Mouse (Mus musculus) bone marrow macrophage, adult 2 months (primary cell): ENCODE data around the gene Actr3b. TPM values are rescaled to one million over a fixed set of nuclear protein-coding genes. Genes with fewer than 3 reads are reported as not detected.

Experiments
- H3K27ac ChIP-seq: 2 replicates; pipeline ENCODE4 v1.5.1; 2012; ENCODE audit warnings: low read depth, low read length; ENCODE audit not compliant: insufficient read depth
- H3K4me1 ChIP-seq: 2 replicates; pipeline ENCODE4 v1.6.1; 2012; ENCODE audit warnings: low read length; ENCODE audit not compliant: control insufficient read depth, insufficient read depth
- H3K4me3 ChIP-seq: 2 replicates; pipeline ENCODE4 v1.5.1; 2012; ENCODE audit warnings: mild to moderate bottlenecking, low read length, moderate library complexity; ENCODE audit not compliant: insufficient read depth
- CTCF ChIP-seq: IDR thresholded peaks from 2 replicates; pipeline ENCODE4 v1.5.1; 2012; ENCODE audit warnings: low read depth, mild to moderate bottlenecking, low read length, moderate library complexity
- POLR2A ChIP-seq: IDR thresholded peaks from 2 replicates; pipeline ENCODE4 v1.6.1; 2012; ENCODE audit warnings: mild to moderate bottlenecking, low read depth, low read length, borderline replicate concordance
- polyA plus RNA-seq: library from polyadenylated mRNA; stranded (reverse); fragments of >200 nt; gene quantifications from 2 replicates; pipeline ENCODE4 v1.2.4, GENCODE M21; 2012; ENCODE audit not compliant: missing spikeins, insufficient read depth, insufficient read length

The Actr3b gene
- polyA plus RNA-seq, 1 experiment, result not detected

GRCm38 (mm10) chr5:25748613-25749012 lies 11.2 kb upstream of the Actr3b start:
- H3K4me3 ChIP-seq, result no peak overlapping the region
- H3K27ac ChIP-seq, result no peak overlapping the region
- peaks cover 2% of the 10 kb centered on the region; the same call in 1 of the 2 replicates for H3K4me1 ChIP-seq
- TF ChIP-seq CTCF (no peak), POLR2A (no peak)

DNA sequence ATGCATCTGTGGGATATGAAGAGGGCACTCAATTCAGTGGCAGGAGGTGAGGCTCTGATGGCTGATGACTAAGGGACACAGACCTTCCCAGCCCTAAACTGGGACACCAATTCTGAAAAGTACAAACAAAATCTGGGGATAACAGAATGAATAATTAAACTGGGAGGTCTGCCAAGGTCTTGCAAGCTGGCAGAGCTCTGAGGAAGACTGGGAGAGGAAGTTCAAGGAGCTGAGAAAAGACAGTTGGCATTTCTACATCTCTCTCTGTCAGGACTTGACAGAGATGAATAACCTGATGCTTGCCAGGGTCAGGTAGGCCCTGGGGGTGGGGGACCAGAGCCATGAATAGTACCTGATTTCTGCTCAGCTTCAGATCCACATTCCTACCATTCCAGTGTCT lies 8.2 kb upstream of the Actr3b start:
- no peak for TF ChIP-seq CTCF
- TF ChIP-seq POLR2A, result no peak
- H3K4me3 ChIP-seq, result no peak overlapping the region
- peaks cover 2% of the 10 kb centered on the region; the same call in 1 of the 2 replicates for H3K4me1 ChIP-seq
- no peak overlapping the region for H3K27ac ChIP-seq

DNA sequence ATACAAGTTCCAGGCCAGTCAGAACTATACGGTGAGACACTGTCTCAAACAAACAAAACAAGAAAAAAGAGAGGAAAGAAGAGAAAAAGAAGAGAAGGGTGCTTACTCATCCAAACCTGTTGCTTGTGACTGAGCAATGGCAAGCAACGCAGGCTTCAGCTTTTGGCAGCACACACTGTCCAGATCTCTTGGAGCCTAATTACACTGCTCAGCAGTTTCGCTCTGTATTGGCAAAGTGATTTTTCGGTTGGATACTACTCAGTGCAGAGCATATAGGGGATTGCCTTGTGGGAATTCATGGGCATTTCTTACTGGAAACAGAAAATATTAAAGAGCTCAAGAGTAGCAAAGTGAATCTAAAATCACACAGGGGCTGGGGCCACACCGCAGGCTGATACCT lies 6.9 kb upstream of the Actr3b start:
- no peak for TF ChIP-seq CTCF
- no peak for TF ChIP-seq POLR2A
- Histone ChIP-seq H3K4me1 (peaks cover 2% of the 10 kb centered on the region; the same call in 1 of the 2 replicates), H3K4me3 (no peak overlapping the region), H3K27ac (no peak overlapping the region)

GRCm38 (mm10) chr5:25753556-25754235 lies 6.1 kb upstream of the Actr3b start:
- Histone ChIP-seq H3K4me1 (peaks cover 2% of the 10 kb centered on the region; the same call in 1 of the 2 replicates), H3K4me3 (no peak overlapping the region), H3K27ac (no peak overlapping the region)
- TF ChIP-seq CTCF (no peak), POLR2A (no peak)

- H3K4me1 ChIP-seq, result peaks cover 3% of the 10 kb centered on the region
Observed at GRCm38 (mm10) chr5:25754236-25754766, 5.5 kb upstream of the Actr3b start.

DNA sequence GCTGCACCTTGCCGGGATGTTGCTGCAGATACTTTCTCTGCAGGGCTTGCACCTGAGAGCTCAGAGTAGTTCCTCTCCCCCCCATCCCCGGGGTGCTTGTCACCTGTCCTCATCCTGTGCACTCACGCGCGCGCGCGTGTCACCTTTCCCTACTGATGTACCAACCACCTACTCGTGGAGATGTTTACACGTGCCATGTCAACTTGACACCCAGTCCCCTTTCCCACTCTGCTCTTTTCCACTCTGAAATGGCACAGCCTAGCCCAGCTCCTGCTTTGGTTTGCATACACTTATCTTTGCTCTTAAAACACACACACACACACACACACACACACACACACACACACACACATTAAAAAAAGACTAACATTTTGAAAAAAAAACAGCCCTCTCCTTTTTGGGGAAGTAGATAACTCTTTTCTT lies 624 bp downstream of the Actr3b start:
- TF ChIP-seq CTCF (no peak), POLR2A (no peak)
- Histone ChIP-seq H3K4me1 (peaks cover 31% of the 10 kb centered on the region), H3K4me3 (peak overlapping the region; percentile 94), H3K27ac (no peak overlapping the region)

More at GRCm38 (mm10) chr5:25754236-25754766, 5.5 kb upstream of the Actr3b start:
- TF ChIP-seq POLR2A (no peak), CTCF (no peak)
- Histone ChIP-seq H3K27ac (no peak overlapping the region), H3K4me3 (no peak overlapping the region)

DNA sequence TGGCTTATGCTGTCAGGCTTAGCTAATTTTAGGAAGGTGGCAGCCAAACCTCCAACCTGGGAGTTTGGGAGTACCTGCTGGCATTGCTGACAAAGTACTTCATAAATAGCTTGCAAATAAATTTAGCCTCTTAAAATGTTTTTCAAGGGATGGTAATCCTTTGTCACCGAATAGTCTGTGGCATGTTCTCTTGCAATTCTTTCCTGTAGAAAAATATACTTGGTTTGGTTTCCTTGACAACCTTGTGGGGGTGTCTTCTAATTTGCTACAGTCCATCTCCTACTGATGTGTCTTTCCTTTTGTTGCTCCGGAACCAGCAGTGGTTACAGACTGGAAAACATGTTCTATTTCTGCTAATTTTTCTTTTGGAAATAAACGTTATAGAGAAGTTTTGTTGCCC lies 1.1 kb downstream of the Actr3b start:
- Histone ChIP-seq H3K27ac (no peak overlapping the region), H3K4me1 (peaks cover 31% of the 10 kb centered on the region), H3K4me3 (no peak overlapping the region)
- TF ChIP-seq CTCF, result no peak
- TF ChIP-seq POLR2A, result no peak

DNA sequence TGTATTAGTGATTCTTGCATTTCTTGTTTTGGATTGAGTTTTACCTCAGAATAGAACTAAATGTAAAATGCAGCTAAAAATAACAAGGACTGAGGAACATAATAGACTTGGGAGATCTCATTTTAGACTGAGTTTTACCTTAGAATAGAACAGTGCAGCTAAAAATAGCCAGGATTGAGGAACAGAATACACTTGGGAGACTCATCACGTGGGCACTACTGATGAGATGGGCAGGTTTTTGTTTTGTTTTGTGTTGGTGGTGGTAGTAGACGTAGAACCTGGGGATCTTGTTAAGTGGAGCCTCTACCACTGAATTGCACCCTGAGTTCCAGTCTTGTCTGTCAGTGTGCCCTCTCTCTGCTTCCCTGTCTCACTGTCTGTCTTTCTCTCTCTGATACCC lies 2.1 kb downstream of the Actr3b start:
- TF ChIP-seq POLR2A (no peak), CTCF (no peak)
- Histone ChIP-seq H3K4me1 (peaks cover 31% of the 10 kb centered on the region), H3K27ac (no peak overlapping the region), H3K4me3 (no peak overlapping the region)

GRCm38 (mm10) chr5:25769006-25769405 lies 9.2 kb downstream of the Actr3b start:
- H3K4me3 ChIP-seq, result peak overlapping the region; percentile 44
- peaks cover 10% of the 10 kb centered on the region for H3K4me1 ChIP-seq
- H3K27ac ChIP-seq, result no peak overlapping the region
- TF ChIP-seq CTCF, result no peak
- TF ChIP-seq POLR2A, result no peak

DNA sequence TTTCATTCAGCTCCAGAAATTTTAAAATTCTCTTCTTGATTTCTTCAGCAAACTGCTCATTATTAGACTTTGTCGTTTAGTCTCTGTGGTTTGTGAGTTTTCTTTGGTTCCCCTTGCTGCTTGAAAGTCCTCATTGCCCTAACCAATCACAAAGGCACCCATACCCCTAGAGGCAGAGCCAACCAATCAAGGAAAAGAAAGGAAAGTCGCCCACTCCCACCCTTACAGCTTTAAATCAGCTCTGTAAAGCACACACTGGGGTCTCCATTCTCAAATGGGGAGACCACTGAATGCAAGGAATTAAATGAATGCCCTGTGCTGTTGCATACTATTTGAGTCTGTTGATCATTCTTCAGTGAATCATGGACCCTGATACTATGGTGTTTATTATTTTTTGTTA lies 9.6 kb downstream of the Actr3b start:
- TF ChIP-seq CTCF, result no peak
- no peak for TF ChIP-seq POLR2A
- Histone ChIP-seq H3K27ac (no peak overlapping the region), H3K4me1 (peaks cover 10% of the 10 kb centered on the region), H3K4me3 (peak overlapping the region; percentile 44; the same call in 1 of the 2 replicates)

DNA sequence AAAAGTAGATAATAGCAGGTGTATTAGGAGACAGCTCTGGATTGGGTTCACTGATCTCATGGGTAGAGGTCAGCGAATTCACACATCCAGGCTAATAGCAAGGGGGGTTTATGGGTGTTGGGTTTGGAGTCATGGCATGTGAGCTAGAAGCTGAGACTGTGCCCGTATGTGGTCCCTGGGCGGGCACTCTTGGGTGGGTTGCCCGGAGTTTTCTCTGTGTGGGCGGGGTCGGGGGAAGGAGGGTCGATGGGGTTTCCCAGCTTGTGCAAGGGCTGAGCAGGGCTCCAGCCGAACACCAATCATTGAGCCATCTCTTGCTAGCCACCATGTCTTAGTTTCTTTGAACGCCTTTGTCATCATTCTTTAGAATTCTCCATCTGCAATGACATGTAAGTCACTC lies 12.7 kb downstream of the Actr3b start:
- H3K4me3 ChIP-seq, result no peak overlapping the region
- no peak overlapping the region for H3K27ac ChIP-seq
- peaks cover 13% of the 10 kb centered on the region for H3K4me1 ChIP-seq
- no peak for TF ChIP-seq POLR2A
- TF ChIP-seq CTCF, result no peak
